Mouse (Mus musculus) spleen, adult 18-20 months (tissue): ENCODE measurements around the gene Nufip1.

Source experiments
- DNase-seq, 2 experiments: peaks; one replicate each; pipeline ENCODE4 v3.0.0; 2022; ENCODE audit warnings: mixed read lengths in 2 of 2

The Nufip1 gene

GRCm38 (mm10) chr14:76186299-76186698, 75.6 kb downstream of the Nufip1 start:
- no peak for DNase-seq
